Mouse (Mus musculus) MEL (cell line): ENCODE results near the gene Fhad1. TPM values are rescaled to one million over a fixed set of nuclear protein-coding genes. Genes with fewer than 3 reads are reported as not detected.

Experiments used
- DNase-seq: peaks from one replicate; pipeline ENCODE4 v3.0.0; 2011; ENCODE audit warnings: low read depth, low spot score
- H3K27ac ChIP-seq: 2 replicates; pipeline ENCODE4 v1.5.1; 2012; ENCODE audit warnings: low read depth, mild to moderate bottlenecking, control low read depth, low read length, moderate library complexity; ENCODE audit not compliant: control insufficient read depth
- H3K27me3 ChIP-seq, 2 experiments: fragments of 150-350 bp in 1 of 2; sonication (generic) in 1 of 2; 2 replicates each; pipeline ENCODE4 v1.6.1; 2012; ENCODE audit warnings: low read length in 2 of 2, mild to moderate bottlenecking in 2 of 2, improper control_type of control experiment in 1 of 2, moderate library complexity in 1 of 2; ENCODE audit not compliant: insufficient read depth in 2 of 2, control insufficient read depth in 1 of 2
- H3K36me3 ChIP-seq, 2 experiments: 2 replicates each; pipeline ENCODE4 v1.6.1; 2012 to 2014; ENCODE audit warnings: low read length in 2 of 2, improper control_type of control experiment in 1 of 2, inconsistent platforms in 1 of 2, mild to moderate bottlenecking in 1 of 2; ENCODE audit not compliant: insufficient read depth in 2 of 2, control insufficient read depth in 1 of 2
- H3K4me1 ChIP-seq, 2 experiments: fragments of 150-350 bp in 1 of 2; sonication (generic) in 1 of 2; 2 replicates each; pipeline ENCODE4 v1.6.1; 2012; ENCODE audit warnings: low read length in 2 of 2, improper control_type of control experiment in 1 of 2, mild to moderate bottlenecking in 1 of 2; ENCODE audit not compliant: insufficient read depth in 2 of 2, control insufficient read depth in 1 of 2
- H3K4me3 ChIP-seq, 2 experiments: fragments of 150-350 bp in 1 of 2; sonication (generic) in 1 of 2; 2 replicates each; pipeline ENCODE4 v1.5.1; 2012; ENCODE audit warnings: low read depth in 2 of 2, low read length in 2 of 2, mild to moderate bottlenecking in 2 of 2, moderate library complexity in 2 of 2, control low read depth in 1 of 2, improper control_type of control experiment in 1 of 2; ENCODE audit not compliant: control insufficient read depth in 1 of 2, insufficient read depth in 1 of 2
- H3K79me2 ChIP-seq: 2 replicates; pipeline ENCODE4 v1.6.1; 2012; ENCODE audit warnings: mild to moderate bottlenecking, low read length, moderate library complexity; ENCODE audit not compliant: control insufficient read depth, poor library complexity, insufficient read depth
- H3K9ac ChIP-seq: 2 replicates; pipeline ENCODE4 v1.6.1; 2012; ENCODE audit warnings: low read depth, mild to moderate bottlenecking, control low read depth, low read length, moderate library complexity; ENCODE audit not compliant: control insufficient read depth, poor library complexity, severe bottlenecking
- H3K9me3 ChIP-seq: fragments of 150-350 bp; sonication (generic); replicated peaks from 2 replicates; pipeline ENCODE4 v1.6.1; 2012; ENCODE audit warnings: mild to moderate bottlenecking, low read length, improper control_type of control experiment, moderate library complexity; ENCODE audit not compliant: insufficient read depth
- BHLHE40 ChIP-seq: IDR thresholded peaks from 2 replicates; pipeline ENCODE4 v1.6.1; 2012; ENCODE audit warnings: low read depth, mild to moderate bottlenecking, inconsistent platforms, low read length, improper control_type of control experiment, borderline replicate concordance
- CHD1 ChIP-seq: IDR thresholded peaks from 2 replicates; pipeline ENCODE4 v1.6.1; 2012; ENCODE audit warnings: low read depth, mild to moderate bottlenecking, inconsistent platforms, low read length, improper control_type of control experiment
- CHD2 ChIP-seq: IDR thresholded peaks from 2 replicates; pipeline ENCODE4 v1.6.1; 2011; ENCODE audit warnings: low read length, improper control_type of control experiment
- E2F4 ChIP-seq: IDR thresholded peaks from 2 replicates; pipeline ENCODE4 v1.6.1; 2011; ENCODE audit warnings: low read depth, low read length, improper control_type of control experiment, borderline replicate concordance
- ELF1 ChIP-seq: IDR thresholded peaks from 2 replicates; pipeline ENCODE4 v1.6.1; 2014; ENCODE audit warnings: low read depth, mild to moderate bottlenecking, inconsistent platforms, low read length, improper control_type of control experiment, moderate library complexity
- EP300 ChIP-seq, 2 experiments: IDR thresholded peaks; 2 replicates each; pipeline ENCODE4 v1.6.1; 2011; ENCODE audit warnings: improper control_type of control experiment in 2 of 2, low read length in 2 of 2, low read depth in 1 of 2, mild to moderate bottlenecking in 1 of 2
- ETS1 ChIP-seq: IDR thresholded peaks from 2 replicates; pipeline ENCODE4 v1.6.1; 2012; ENCODE audit warnings: low read depth, mild to moderate bottlenecking, inconsistent platforms, low read length, improper control_type of control experiment, moderate library complexity
- GABPA ChIP-seq: IDR thresholded peaks from 2 replicates; pipeline ENCODE4 v1.6.1; 2012; ENCODE audit warnings: low read depth, mild to moderate bottlenecking, inconsistent platforms, low read length, improper control_type of control experiment, moderate library complexity
- JUND ChIP-seq: IDR thresholded peaks from 2 replicates; pipeline ENCODE4 v1.6.1; 2011; ENCODE audit warnings: low read depth, mild to moderate bottlenecking, improper control_type of control experiment, low read length
- MAFK ChIP-seq: IDR thresholded peaks from 2 replicates; pipeline ENCODE4 v1.6.1; 2011; ENCODE audit warnings: low read depth, mild to moderate bottlenecking, low read length, improper control_type of control experiment, borderline replicate concordance
- MAZ ChIP-seq: IDR thresholded peaks from 2 replicates; pipeline ENCODE4 v1.6.1; 2012; ENCODE audit warnings: low read depth, mild to moderate bottlenecking, inconsistent platforms, low read length, improper control_type of control experiment
- MXI1 ChIP-seq: IDR thresholded peaks from 2 replicates; pipeline ENCODE4 v1.6.1; 2011; ENCODE audit warnings: mild to moderate bottlenecking, low read depth, low read length, improper control_type of control experiment
- MYB ChIP-seq: IDR thresholded peaks from 2 replicates; pipeline ENCODE4 v1.6.1; 2011; ENCODE audit warnings: mild to moderate bottlenecking, low read depth, low read length, improper control_type of control experiment
- MYC ChIP-seq: IDR thresholded peaks from 2 replicates; pipeline ENCODE4 v1.6.1; 2011; ENCODE audit warnings: low read depth, mild to moderate bottlenecking, low read length, improper control_type of control experiment, moderate library complexity
- NELFE ChIP-seq: IDR thresholded peaks from 2 replicates; pipeline ENCODE4 v1.6.1; 2011; ENCODE audit warnings: low read depth, low read length, improper control_type of control experiment
- POLR2AphosphoS2 ChIP-seq: IDR thresholded peaks from 2 replicates; pipeline ENCODE4 v1.6.1; 2011; ENCODE audit warnings: low read length, improper control_type of control experiment
- RAD21 ChIP-seq: IDR thresholded peaks from 2 replicates; pipeline ENCODE4 v1.6.1; 2011; ENCODE audit warnings: mild to moderate bottlenecking, low read depth, low read length, improper control_type of control experiment
- RCOR1 ChIP-seq: IDR thresholded peaks from 2 replicates; pipeline ENCODE4 v1.6.1; 2012; ENCODE audit warnings: low read depth, mild to moderate bottlenecking, inconsistent platforms, low read length, improper control_type of control experiment
- SIN3A ChIP-seq: IDR thresholded peaks from 2 replicates; pipeline ENCODE4 v1.6.1; 2012; ENCODE audit warnings: low read length, improper control_type of control experiment, inconsistent platforms
- TCF12 ChIP-seq: IDR thresholded peaks from 2 replicates; pipeline ENCODE4 v1.6.1; 2014; ENCODE audit warnings: low read depth, mild to moderate bottlenecking, inconsistent platforms, low read length, improper control_type of control experiment, moderate library complexity
- USF1 ChIP-seq: IDR thresholded peaks from 2 replicates; pipeline ENCODE4 v1.6.1; 2014; ENCODE audit warnings: low read depth, mild to moderate bottlenecking, inconsistent platforms, low read length, improper control_type of control experiment, moderate library complexity
- ZC3H11A ChIP-seq: IDR thresholded peaks from 2 replicates; pipeline ENCODE4 v1.6.1; 2012; ENCODE audit warnings: low read depth, mild to moderate bottlenecking, inconsistent platforms, low read length, improper control_type of control experiment
- polyA plus RNA-seq, 2 experiments: library from polyadenylated mRNA; stranded (reverse) in 1 of 2; unstranded in 1 of 2; fragments of >175 nt in 1 of 2; fragments of >200 nt in 1 of 2; gene quantifications; 2 replicates each; pipeline versions ENCODE4 v1.2.1 to v1.2.4; 2012; ENCODE audit warnings: low replicate concordance in 2 of 2, low read depth in 1 of 2; ENCODE audit not compliant: insufficient read length in 2 of 2, insufficient read depth in 1 of 2, missing spikeins in 1 of 2
- total RNA-seq: library from RNA; depleted of rRNA; stranded (reverse); fragments of 300-350 nt; gene quantifications from 2 replicates; pipeline ENCODE4 v1.2.3, GENCODE M21; 2012

Fhad1 gene
- total and polyA plus RNA-seq, 3 experiments = not detected

DNA sequence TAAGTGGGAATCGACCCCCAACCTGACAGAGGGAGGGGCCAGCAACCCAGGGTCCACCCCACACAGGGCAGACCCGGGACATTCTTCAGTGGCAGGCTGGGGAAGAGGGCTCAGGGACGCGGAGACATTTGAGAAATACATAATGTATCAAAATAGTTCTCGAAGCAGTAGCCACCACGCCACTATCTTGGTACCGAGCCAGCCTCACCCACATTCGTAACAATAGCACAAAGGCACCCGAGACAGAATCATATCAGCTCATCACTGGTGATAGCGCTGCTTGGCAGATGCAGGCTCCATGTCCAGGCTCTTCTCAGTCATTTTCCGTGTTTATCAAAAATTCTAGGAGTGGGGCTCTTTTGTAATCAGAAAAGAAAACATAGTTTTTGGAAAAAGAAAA lies 90.9 kb downstream of the Fhad1 start:
- Histone ChIP-seq H3K9me3 (no peaks in the 10 kb centered on the region), H3K36me3 (no peaks in the 10 kb centered on the region), H3K4me1 (no peaks in the 10 kb centered on the region), H3K9ac (no peak overlapping the region), H3K79me2 (no peaks in the 10 kb centered on the region), H3K27ac (no peak overlapping the region), H3K4me3 (no peak overlapping the region), H3K27me3 (no peaks in the 10 kb centered on the region)
- TF ChIP-seq ETS1 = no peak
- no peak for TF ChIP-seq MAFK
- TF ChIP-seq GABPA = no peak
- no peak for TF ChIP-seq CHD1
- TF ChIP-seq RAD21 = no peak
- TF ChIP-seq ELF1 = no peak
- no peak for TF ChIP-seq E2F4
- no peak for TF ChIP-seq MYC
- no peak for TF ChIP-seq BHLHE40
- TF ChIP-seq POLR2AphosphoS2 = no peak
- no peak for TF ChIP-seq ZC3H11A
- no peak for TF ChIP-seq TCF12
- TF ChIP-seq MYB = no peak
- no peak for TF ChIP-seq MXI1
- no peak for TF ChIP-seq CHD2
- no peak for TF ChIP-seq RCOR1
- DNase-seq = no peak

DNA sequence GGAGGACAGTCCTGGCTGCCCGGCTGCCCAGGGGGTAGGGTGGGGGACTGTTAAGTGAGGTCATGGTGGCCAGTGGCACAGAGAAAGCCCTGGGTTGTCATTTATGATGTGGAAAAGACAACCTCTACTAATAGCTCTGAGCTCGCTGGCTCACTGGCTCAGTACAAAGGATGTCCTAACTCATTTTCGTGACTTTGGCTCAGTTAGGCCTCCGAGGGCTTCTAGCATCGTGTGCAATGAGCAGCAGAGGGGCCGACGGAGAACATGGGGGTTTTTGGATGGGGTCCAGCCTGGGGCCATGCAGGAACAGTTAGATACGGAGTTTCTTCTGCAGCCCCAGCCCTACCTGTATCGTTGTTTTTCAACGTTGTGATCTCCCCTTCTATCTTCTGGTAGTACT lies 94.5 kb downstream of the Fhad1 start:
- TF ChIP-seq EP300 (IDR thresholded peaks at IDR 0.05; ENCODE audit: low read depth in 1 of 2, low read length in 2 of 2) (no peak), POLR2AphosphoS2 (no peak), NELFE (no peak), MAZ (no peak), USF1 (no peak), SIN3A (no peak), MYB (no peak), JUND (no peak)
- no peak overlapping the region for H3K4me3 ChIP-seq
- H3K27me3 ChIP-seq = no peaks in the 10 kb centered on the region
- H3K27ac ChIP-seq = no peak overlapping the region
- H3K9me3 ChIP-seq = no peaks in the 10 kb centered on the region
- no peaks in the 10 kb centered on the region for H3K4me1 ChIP-seq
- no peaks in the 10 kb centered on the region for H3K36me3 ChIP-seq
- no peaks in the 10 kb centered on the region for H3K79me2 ChIP-seq
- no peak overlapping the region for H3K9ac ChIP-seq
- DNase-seq = no peak
